Mouse (Mus musculus) liver, embryonic 14.5 days (tissue): Measurements from ENCODE around the gene C2cd2l. TPM values are rescaled to one million over a fixed set of nuclear protein-coding genes. Genes with fewer than 3 reads are reported as not detected.
"Not testable (repeated sequence)": the region's sequence is repeated elsewhere in the genome, so short reads cannot be mapped to it uniquely, and the experiment has no call there.

Experiments used
- ATAC-seq: fragments of 200-750 bp; cut with Nextera tagmentation; 2 replicates; pipeline ENCODE4 v1.8.0; 2017; ENCODE audit warnings: moderate number of reproducible peaks, mild to moderate bottlenecking, moderate library complexity; ENCODE audit not compliant: insufficient read depth
- DNase-seq, 3 experiments: peaks; one replicate each; pipeline ENCODE4 v3.0.0-alpha.2; 2012 to 2013; ENCODE audit warnings: low read depth in 3 of 3, low spot score in 3 of 3
- H3K27ac ChIP-seq: fragments of 300-500 bp; sonication (generic); 2 replicates; pipeline ENCODE4 v1.5.1; 2014; ENCODE audit warnings: moderate library complexity, mild to moderate bottlenecking, control low read depth, inconsistent platforms
- H3K27me3 ChIP-seq: fragments of 300-500 bp; sonication (generic); 2 replicates; pipeline ENCODE4 v1.6.1; 2014; ENCODE audit warnings: mild to moderate bottlenecking, low read length, moderate library complexity; ENCODE audit not compliant: control insufficient read depth, insufficient read depth
- H3K36me3 ChIP-seq: fragments of 300-500 bp; sonication (generic); replicated peaks from 2 replicates; pipeline ENCODE4 v1.6.1; 2014; ENCODE audit warnings: low read depth; ENCODE audit not compliant: control insufficient read depth, insufficient read depth
- H3K4me1 ChIP-seq, 2 experiments: fragments of 200-500 bp in 1 of 2; fragments of 300-500 bp in 1 of 2; sonication (generic) in 1 of 2; replicated peaks; 2 replicates each; pipeline ENCODE4 v1.6.1; 2012 to 2014; ENCODE audit warnings: antibody characterized with exemption in 1 of 2, inconsistent platforms in 1 of 2, low read length in 1 of 2; ENCODE audit not compliant: control insufficient read depth in 2 of 2, insufficient read depth in 2 of 2
- H3K4me2 ChIP-seq: fragments of 300-500 bp; sonication (generic); 2 replicates; pipeline ENCODE4 v1.6.1; 2014; ENCODE audit warnings: low read depth, mild to moderate bottlenecking, control low read depth, moderate library complexity
- H3K4me3 ChIP-seq, 2 experiments: fragments of 200-500 bp in 1 of 2; fragments of 300-500 bp in 1 of 2; sonication (generic) in 1 of 2; 2 replicates each; pipeline ENCODE4 v1.5.1; 2012 to 2014; ENCODE audit warnings: low read depth in 2 of 2, low read length in 2 of 2, mild to moderate bottlenecking in 2 of 2, control low read depth in 1 of 2, inconsistent platforms in 1 of 2, moderate library complexity in 1 of 2; ENCODE audit not compliant: insufficient read depth in 1 of 2
- H3K9ac ChIP-seq: fragments of 300-500 bp; sonication (generic); replicated peaks from 2 replicates; pipeline ENCODE4 v1.6.1; 2014; ENCODE audit warnings: mild to moderate bottlenecking, control low read depth, moderate library complexity
- H3K9me3 ChIP-seq: fragments of 300-500 bp; sonication (generic); 2 replicates; pipeline ENCODE4 v1.6.1; 2016; ENCODE audit warnings: low read length, mixed read lengths; ENCODE audit not compliant: control insufficient read depth
- CTCF ChIP-seq: IDR thresholded peaks from 2 replicates; pipeline ENCODE4 v1.5.1; 2016; ENCODE audit warnings: antibody characterized with exemption, low read depth, control low read depth
- EP300 ChIP-seq: IDR thresholded peaks from 2 replicates; pipeline ENCODE4 v1.6.1; 2016; ENCODE audit warnings: antibody characterized with exemption, low read depth
- WGBS: fragments of 180-500 bp; shearing (Covaris S2); extraction: QIAGEN DNeasy Blood & Tissue Kit; methylation state at CpG from one replicate; pipeline ENCODE4 v1.1.7; 2014; ENCODE audit not compliant: insufficient replicate concordance; 5-methylcytosine and 5-hydroxymethylcytosine counted together
- polyA plus RNA-seq, 2 experiments: library from polyadenylated mRNA; depleted of rRNA in 1 of 2; stranded (reverse) in 1 of 2; unstranded in 1 of 2; fragments of >200 nt; fragmentation: Nextera tagmentation in 1 of 2; extraction: Ambion mirVana in 1 of 2; gene quantifications; 2 replicates each; pipeline versions ENCODE4 v1.2.1 to v1.2.3; 2012 to 2014

The C2cd2l gene
- polyA plus RNA-seq, 2 experiments, result 7.4 to 13.0 TPM

DNA sequence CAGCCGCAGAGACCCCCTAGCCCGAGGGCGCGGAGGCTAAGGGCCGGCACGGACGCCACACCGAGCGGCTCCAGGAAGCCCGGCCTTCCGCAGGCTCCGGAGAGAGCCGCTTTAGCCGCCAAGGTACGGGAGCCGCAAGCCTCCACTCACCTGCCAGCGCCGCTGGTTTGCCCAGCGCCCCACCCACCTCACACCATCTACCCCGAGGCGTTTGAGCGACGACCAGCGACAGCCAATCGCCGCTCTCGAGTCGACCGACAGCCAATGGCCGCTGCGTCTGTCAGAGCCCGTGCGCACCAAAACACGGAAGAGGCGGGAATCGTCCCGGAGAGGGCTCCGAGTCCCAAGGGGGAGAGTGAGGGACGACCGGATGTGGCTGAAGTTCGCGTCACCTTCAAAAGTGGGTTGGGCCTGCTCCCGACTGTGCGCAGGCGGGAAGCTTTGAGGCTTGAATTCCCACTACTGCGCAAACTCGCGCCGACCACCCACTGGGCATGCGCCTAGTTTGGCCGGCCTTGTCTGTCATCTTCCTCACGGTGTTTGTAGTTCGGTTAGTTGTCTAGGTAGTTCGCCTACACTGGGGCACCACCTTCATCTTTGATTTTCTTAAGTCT is 14.5 kb downstream of the C2cd2l start, which contains the start of gene Hinfp:
Gene Hinfp (minus strand): TSS at position 206 of the 614 bp plus-strand sequence.
- peak within 1 kb of the TSS; percentile 81 for H3K4me2 ChIP-seq
- peaks cover 11% of the 10 kb centered on the region in 2 experiments for H3K4me1 ChIP-seq
- TF ChIP-seq CTCF (0 out of 2 replicates have a peak, but pooled peaks have one; percentile 28), EP300 (peak; percentile 58)
- DNase-seq (peak; percentile 99), ATAC-seq (peak; percentile 99)
- peak within 1 kb of the TSS; percentile 71 to 86 for H3K4me3 ChIP-seq
- WGBS, result under 1% methylated on average over 54 of the region's 54 CpGs
- H3K27me3 ChIP-seq, result no peaks in the 10 kb centered on the region
- no peaks in the 10 kb centered on the region for H3K9me3 ChIP-seq
- H3K9ac ChIP-seq, result peak within 1 kb of the TSS; percentile 88
- peaks cover 26% of the 10 kb centered on the region for H3K36me3 ChIP-seq
- peak within 1 kb of the TSS; percentile 80 for H3K27ac ChIP-seq

DNA sequence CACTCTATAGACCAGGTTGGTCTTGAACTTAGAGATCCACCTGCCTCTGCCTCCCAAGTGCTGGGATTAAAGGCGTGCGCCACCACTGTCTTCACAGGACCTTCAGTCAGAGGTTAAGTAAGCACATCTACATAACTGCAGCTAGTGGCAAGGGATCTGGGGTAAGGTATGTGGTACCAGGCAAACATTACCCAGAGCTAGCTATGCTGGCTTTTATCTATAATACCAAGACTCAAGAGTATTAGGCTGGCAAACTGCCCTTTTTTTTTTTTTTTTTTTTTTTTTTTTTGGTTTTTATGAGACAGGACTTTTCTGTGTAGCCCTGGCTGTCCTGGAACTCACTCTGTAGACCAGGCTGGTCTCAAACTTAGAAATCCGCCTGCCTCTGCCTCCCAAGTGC is 20.1 kb downstream of the C2cd2l start:
- 87% methylated on average over 3 of the region's 3 CpGs for WGBS
- not testable (repeated sequence) for H3K4me3 ChIP-seq, ATAC-seq, H3K9ac ChIP-seq, DNase-seq, H3K4me1 ChIP-seq, H3K27me3 ChIP-seq, H3K4me2 ChIP-seq, H3K27ac ChIP-seq, H3K9me3 ChIP-seq
- H3K36me3 ChIP-seq, result peaks cover 72% of the 10 kb centered on the region

- TF ChIP-seq EP300, result no peak
- peak; percentile 88 for TF ChIP-seq CTCF
- H3K27ac ChIP-seq, result no peak overlapping the region
- H3K4me3 ChIP-seq, result no peak overlapping the region
- H3K4me1 ChIP-seq, result peaks cover 12 to 14% of the 10 kb centered on the region in 2 experiments
- H3K4me2 ChIP-seq, result no peak overlapping the region
- H3K36me3 ChIP-seq, result peaks cover 57% of the 10 kb centered on the region
- H3K9me3 ChIP-seq, result no peaks in the 10 kb centered on the region
- WGBS, result 61% methylated on average over 3 of the region's 3 CpGs
- H3K9ac ChIP-seq, result no peak overlapping the region
- DNase-seq (peak in 2 of 3 experiments; percentile 35 to 50), ATAC-seq (no peak)
- no peaks in the 10 kb centered on the region for H3K27me3 ChIP-seq
These were observed 27.6 kb downstream of the C2cd2l start for GRCm38 (mm10) chr9:44292490-44292889.

- peak; percentile 53 for ATAC-seq
- H3K4me1 ChIP-seq, result peaks cover 16 to 26% of the 10 kb centered on the region in 2 experiments
- peak overlapping the region; percentile 94 for H3K9ac ChIP-seq
- peak in 2 of 3 experiments; percentile 52 to 56 for DNase-seq
- no peak for TF ChIP-seq CTCF
- no peak for TF ChIP-seq EP300
- peak overlapping the region; percentile 96 for H3K27ac ChIP-seq
- H3K4me2 ChIP-seq, result peak overlapping the region; percentile 88
- peaks cover 38% of the 10 kb centered on the region for H3K36me3 ChIP-seq
- WGBS, result 4% methylated on average over 11 of the region's 11 CpGs
- no peaks in the 10 kb centered on the region for H3K27me3 ChIP-seq
- H3K9me3 ChIP-seq, result no peaks in the 10 kb centered on the region
- peak overlapping the region; percentile 78 to 85 for H3K4me3 ChIP-seq
These were observed 31.2 kb downstream of the C2cd2l start for GRCm38 (mm10) chr9:44288959-44289291.

GRCm38 (mm10) chr9:44288076-44288958 is 31.8 kb downstream of the C2cd2l start, which contains the start of gene Abcg4:
Gene Abcg4, minus strand, starts transcription at chr9:44288615.
- Histone ChIP-seq H3K27ac (peak within 1 kb of the TSS; percentile 96), H3K9ac (peak within 1 kb of the TSS; percentile 94), H3K4me1 (peaks cover 16 to 26% of the 10 kb centered on the region in 2 experiments), H3K4me3 (peak within 1 kb of the TSS; percentile 78 to 85), H3K4me2 (peak within 1 kb of the TSS; percentile 88), H3K9me3 (no peaks in the 10 kb centered on the region), H3K27me3 (no peaks in the 10 kb centered on the region), H3K36me3 (peaks cover 38% of the 10 kb centered on the region)
- no peak for TF ChIP-seq CTCF
- peak; percentile 87 for TF ChIP-seq EP300
- ATAC-seq (peak; percentile 87), DNase-seq (peak; percentile 80 to 81 (median 80))
- under 1% methylated on average over 38 of the region's 38 CpGs for WGBS
